Mouse (Mus musculus): ENCODE measurements at regions not wholly inside any gene's neighbourhood (a gene's known extent, or its start where the extent isn't known, plus 50 kb on each side); places are given as distances from the start of the nearest gene placed in this dataset.

DNA sequence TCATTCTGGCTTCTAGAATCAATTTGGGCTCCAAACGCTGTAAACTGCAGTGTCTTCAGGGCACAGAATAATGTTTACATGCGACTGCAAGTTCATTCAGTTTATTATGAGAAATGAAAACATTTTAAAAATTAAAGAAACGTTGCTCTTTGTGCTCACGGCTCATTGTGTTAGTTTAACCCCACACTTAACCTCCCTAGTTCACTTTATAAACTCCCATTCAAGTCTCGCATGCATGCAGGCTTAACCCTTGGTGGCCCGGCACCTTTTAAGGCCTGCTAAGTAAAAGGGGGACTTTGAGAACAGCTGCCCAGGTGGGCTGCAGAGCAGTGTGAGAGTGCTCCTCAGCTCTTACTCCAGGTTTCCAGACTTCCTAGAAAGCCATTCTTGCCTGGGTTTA lies 218.3 kb upstream of the Mgmt start:
- no peak for ATAC-seq (replicated peaks; ENCODE audit: low read depth, poor library complexity, severe bottlenecking)

DNA sequence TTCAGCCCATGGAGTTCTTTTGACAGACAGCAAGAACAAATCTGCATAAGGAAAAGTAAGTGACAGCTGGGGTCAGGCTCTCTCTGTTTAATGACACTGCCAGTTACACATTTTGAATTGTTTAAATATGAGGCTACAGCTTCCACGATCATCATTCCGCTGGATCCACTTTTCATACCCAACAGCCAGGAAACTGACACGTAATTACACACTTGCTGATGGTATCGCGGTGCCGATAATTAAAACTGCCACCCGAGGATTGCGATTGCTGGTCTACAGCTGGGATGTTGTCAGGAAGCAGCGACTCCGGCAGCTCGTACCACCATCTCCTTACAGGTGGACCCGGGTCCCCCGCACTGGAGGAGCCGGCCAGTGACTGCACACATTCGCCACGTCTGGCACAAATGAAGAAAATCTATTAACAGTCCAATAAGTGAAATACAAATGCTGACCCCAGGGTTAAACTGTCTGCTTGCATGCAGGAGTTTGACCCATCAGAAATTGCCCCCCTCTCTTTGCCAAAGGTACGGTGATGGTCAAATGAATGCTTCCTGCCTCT lies 217.3 kb upstream of the Mgmt start:
- ATAC-seq (replicated peaks; ENCODE audit: low read depth, poor library complexity, severe bottlenecking), result no peak

- no peak for ATAC-seq (replicated peaks; ENCODE audit: low read depth, poor library complexity, severe bottlenecking)
Observed at GRCm38 (mm10) chr7:136689579-136689978, 204.8 kb upstream of the Mgmt start.

DNA sequence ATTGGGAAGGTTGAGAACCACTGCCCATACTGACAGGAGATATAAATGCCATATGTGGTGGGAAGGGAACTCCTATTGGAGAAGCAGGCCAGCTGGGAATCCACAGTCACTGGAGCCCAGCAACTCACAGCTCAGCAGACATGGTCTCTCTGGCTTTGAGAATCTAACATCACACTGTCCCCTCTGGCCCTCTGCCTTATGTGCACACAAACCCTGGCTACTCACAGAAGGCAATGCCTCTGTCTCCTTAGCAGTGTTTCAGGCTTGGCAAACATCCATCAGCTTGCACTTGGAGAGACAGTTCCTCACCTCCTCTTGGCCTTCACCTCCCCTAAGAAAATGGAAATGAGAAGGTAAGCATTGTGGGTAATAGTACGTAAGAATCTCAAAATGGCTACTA lies 188.2 kb upstream of the Mgmt start:
- ATAC-seq (replicated peaks; ENCODE audit: low read depth, poor library complexity, severe bottlenecking), result no peak

DNA sequence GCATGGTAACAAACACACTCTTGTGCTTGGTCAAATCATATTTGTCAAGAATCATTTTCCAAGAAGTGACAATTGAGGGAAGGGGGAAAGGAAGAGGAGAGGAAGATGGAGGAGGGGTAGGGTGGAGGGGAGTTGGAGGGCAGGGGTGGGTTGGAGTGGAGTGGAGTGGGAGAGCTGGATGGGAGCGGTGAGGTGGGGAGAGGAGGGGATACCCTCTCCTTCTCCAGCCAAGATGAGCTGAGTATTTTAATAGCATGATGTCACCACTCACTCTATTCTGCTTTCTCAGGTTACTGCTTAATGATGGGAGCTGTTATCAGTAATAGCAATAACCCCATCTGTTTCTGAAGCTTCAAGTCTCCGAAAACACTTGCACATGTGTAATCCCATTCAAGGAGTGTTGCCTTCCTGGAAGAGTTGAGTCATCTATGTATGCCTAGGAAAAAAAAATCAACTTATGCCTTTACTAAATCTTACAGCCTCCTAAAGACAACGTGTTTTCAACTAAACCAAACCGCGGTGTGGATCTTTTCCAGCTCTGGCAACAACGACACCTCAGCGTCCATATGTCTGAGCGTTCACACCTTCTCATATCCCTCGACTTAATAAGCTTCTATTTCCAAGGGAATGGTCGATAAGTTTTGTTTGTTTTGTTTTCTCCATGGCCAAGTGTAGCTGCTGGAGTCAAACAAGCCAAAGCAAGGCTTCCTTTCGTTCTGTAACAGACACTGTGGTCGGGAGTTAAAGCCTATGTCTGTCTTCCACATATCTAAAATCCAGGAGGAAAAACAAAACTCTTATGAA lies 187.0 kb upstream of the Mgmt start:
- ATAC-seq (replicated peaks; ENCODE audit: low read depth, poor library complexity, severe bottlenecking), result no peak

DNA sequence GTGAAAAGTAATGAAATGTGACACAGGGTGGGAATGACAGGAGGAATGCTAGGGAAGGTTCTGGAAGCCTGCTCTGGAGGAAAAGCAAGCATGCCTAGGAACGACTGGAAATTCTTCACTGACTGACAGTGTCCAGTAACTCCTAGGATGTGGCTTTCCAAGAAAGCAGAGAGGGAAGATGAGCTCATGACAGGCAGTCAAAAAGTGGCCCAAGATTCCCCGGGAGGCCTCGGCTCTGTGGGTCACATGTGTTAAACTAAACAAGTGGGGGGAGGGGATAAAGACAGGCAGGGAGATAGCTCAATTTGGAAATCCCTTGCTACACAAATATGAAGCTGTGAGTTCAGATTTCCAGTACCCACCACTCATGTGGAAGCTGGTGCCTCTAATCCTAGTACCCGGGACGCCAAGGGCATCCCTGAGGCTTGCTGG lies 186.4 kb upstream of the Mgmt start:
- no peak for ATAC-seq (replicated peaks; ENCODE audit: low read depth, poor library complexity, severe bottlenecking)

DNA sequence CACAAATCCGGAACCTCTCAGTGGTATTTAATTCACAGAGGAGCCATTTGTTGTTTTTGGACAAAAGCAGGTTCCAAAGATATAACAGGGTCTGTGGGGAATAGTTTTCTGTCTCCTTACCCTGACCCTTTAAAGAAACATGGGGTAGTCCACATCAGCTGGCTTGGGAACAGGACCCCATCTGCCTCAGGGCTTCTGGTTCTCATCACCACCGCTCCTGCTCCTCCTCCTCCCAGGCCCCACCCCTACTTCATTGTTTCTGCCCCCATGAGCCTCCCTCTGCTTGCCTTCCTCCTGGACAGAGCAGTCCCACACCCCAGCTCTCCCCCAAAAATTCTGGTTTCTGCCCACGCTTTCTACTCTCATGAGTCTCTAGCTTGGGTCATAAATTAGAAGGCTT lies 183.8 kb upstream of the Mgmt start:
- ATAC-seq (replicated peaks; ENCODE audit: low read depth, poor library complexity, severe bottlenecking), result no peak

DNA sequence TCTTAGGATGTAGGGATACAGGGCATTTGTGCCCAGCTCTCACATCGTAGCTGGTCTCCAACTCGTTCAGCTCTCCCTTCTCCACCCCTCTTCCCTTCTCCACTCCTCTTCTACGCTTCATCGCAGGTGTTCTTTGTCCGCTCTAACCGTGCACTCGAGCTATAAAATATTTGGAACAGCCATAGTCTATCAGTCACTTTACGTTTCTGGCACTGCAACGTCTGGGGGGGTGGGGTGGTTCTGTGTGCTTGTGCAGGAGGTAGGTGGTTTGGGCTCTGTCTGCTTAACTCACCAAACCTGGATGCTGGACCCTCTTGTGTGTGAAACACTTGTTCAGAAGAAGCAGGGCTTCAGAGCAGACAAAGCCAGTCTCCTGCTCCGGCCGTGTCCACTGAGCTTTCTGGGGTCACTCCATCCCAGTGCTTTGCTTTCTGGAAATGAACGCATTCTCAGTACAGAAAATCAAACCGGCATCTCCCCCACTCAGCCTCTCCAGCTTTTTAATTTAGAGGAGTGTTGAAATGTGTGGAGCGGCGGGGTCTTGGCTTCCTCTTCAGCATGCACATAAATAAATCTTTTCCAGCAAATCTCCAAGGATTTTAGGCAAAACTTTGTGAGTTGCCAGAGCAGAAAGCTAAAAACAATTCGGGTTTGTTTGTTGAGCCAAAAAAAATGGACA lies 181.3 kb upstream of the Mgmt start:
- no peak for ATAC-seq (replicated peaks; ENCODE audit: low read depth, poor library complexity, severe bottlenecking)

- ATAC-seq (replicated peaks; ENCODE audit: low read depth, poor library complexity, severe bottlenecking), result no peak
Observed at GRCm38 (mm10) chr7:136727628-136728402, 166.6 kb upstream of the Mgmt start.

DNA sequence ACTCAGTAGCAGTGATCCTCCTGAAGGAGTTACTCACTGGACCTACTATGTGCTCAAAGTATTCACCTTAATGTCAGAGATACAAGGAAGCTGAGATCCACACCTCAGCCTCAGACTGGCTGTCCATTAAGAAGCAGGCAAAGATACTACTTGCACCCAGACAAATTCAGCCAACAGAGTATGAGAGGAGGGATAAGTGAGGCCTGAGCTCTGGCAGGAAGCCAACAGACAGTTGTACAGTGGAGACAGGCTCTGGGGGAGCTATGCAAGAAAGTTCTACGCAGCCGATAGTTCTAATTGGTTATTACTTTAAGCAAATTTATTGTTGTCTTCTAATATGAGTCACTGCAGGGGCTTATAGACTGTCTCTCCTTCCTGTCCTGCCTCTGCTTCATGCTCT lies 152.2 kb upstream of the Mgmt start:
- ATAC-seq (replicated peaks; ENCODE audit: low read depth, poor library complexity, severe bottlenecking), result no peak

DNA sequence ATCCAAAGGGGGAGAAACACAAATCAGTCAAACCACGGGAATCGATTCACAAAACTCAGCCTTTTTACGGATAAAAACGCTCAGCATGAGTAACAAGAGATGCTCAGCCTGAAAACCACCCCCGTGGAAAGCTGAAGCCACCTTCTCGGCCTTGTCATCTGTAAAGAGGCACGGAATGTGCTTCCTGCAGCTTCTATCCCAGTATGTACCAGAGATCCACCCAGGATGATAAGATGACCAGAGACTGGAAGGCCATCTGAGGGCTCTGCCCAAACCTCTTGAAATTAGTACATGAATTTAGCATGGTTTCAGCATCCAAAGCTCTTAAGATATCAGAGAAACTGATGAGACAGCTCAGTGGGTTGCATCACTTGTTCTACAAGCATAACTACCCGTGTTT lies 149.0 kb upstream of the Mgmt start:
- no peak for ATAC-seq (replicated peaks; ENCODE audit: low read depth, poor library complexity, severe bottlenecking)

- no peak for ATAC-seq (replicated peaks; ENCODE audit: low read depth, poor library complexity, severe bottlenecking)
Observed at GRCm38 (mm10) chr7:136751477-136751876, 142.9 kb upstream of the Mgmt start.

- ATAC-seq (replicated peaks; ENCODE audit: low read depth, poor library complexity, severe bottlenecking), result no peak
Observed at GRCm38 (mm10) chr7:136754821-136755220, 139.6 kb upstream of the Mgmt start.

DNA sequence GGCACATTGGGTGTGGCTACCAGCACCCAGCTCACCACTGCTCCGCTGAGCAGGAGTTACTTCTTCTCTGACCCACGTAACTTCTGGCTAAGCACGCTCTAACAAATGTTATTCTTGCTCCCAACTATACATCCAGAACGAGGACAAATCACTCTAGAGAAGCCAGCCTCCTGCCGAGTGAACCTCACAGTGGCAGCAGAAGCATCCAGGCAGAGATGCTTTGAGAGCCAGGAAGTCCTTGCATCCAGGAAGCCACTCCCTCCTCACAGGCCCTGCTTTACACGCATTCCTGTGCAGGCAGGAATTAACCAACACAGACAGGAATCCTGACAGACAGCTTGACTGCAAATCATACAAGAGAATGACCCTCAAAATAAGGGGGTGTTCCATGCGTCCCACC lies 129.4 kb upstream of the Mgmt start:
- no peak for ATAC-seq (replicated peaks; ENCODE audit: low read depth, poor library complexity, severe bottlenecking)

DNA sequence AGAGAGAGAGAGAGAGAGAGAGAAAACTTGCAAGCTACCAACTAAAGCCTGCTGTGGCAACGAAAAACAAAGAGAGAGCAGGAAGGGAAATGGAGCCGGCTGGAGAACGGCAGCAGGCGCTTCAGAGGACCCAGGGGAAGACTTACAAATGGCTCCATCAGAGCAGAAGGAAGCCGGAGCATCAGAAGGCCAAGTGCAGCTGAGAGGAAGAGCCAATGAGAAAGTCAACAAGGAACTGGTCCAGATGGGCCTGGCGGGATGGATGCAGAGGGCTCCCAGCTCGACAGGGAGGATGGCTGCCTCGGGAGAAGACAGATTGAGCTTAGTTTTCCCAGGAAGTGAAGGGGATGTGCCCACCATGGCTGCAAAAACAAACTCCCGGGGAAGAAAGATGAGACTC lies 127.2 kb upstream of the Mgmt start:
- no peak for ATAC-seq (replicated peaks; ENCODE audit: low read depth, poor library complexity, severe bottlenecking)

GRCm38 (mm10) chr7:136780708-136781107 lies 113.7 kb upstream of the Mgmt start:
- ATAC-seq (replicated peaks; ENCODE audit: low read depth, poor library complexity, severe bottlenecking), result no peak

GRCm38 (mm10) chr7:136791162-136791561 lies 103.3 kb upstream of the Mgmt start:
- no peak for ATAC-seq (replicated peaks; ENCODE audit: low read depth, poor library complexity, severe bottlenecking)

- no peak for ATAC-seq (replicated peaks; ENCODE audit: low read depth, poor library complexity, severe bottlenecking)
Observed at GRCm38 (mm10) chr7:136792131-136792530, 102.3 kb upstream of the Mgmt start.

DNA sequence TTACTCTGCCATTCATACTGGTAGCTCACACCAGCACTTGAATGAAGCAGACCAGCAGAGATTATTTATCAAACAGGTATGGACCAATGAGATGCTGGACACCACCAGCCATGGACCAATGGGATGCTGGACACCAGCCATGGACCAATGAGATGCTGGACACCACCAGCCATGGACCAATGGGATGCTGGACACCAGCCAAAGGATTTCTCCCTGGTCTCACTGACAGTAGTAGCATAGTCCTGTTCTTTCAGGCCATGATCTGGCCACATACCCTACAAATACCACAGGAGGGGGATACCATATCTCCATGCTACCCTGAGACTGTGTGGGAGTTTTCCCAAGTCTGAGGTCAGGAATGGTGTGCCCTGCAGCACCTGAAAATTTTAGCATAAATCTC lies 98.0 kb upstream of the Mgmt start:
- ATAC-seq (replicated peaks; ENCODE audit: low read depth, poor library complexity, severe bottlenecking), result no peak

DNA sequence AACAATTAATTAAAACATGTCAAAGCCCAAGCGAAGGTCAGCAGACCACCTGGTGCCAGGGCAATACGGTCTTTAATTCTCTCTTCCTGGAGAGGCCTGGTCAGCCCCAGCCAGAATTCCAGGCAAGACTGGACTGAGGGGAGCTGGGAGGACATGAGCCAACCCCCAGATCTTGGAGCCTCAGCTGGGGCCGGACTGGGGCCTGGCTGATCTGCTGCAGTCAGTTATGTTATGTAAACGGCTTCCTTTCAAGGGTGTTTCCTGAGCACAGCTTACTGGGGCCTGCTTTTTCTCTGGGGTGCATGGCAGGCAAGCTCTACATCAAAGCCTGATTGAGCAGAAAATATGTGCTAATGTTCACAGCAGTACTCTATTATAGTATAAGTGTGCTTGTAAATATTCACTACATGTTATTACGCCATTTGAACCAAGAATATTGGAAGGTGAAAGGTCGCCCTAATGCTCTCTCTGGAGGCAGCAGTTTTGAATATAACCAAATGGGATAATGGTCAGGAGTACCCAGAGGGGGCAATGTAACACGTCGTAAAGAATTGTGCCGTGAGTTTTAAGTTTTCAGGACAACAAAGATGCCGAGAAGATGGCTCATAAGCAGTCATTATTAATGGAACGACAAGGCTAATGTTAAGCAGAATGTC lies 96.5 kb upstream of the Mgmt start:
- ATAC-seq (replicated peaks; ENCODE audit: low read depth, poor library complexity, severe bottlenecking), result no peak
